Mouse (Mus musculus): ENCODE measurements around the gene Romo1. TPM values are rescaled to one million over a fixed set of nuclear protein-coding genes. Genes with fewer than 3 reads are reported as not detected.
"Not testable (repeated sequence)": the region's sequence is repeated elsewhere in the genome, so short reads cannot be mapped to it uniquely, and the experiment has no call there.

The Romo1 gene
- polyA plus RNA-seq (2016; fragmentation: Nextera tagmentation; extraction: Ambion mirVana): 363 and 435 TPM in 2 replicates

DNA sequence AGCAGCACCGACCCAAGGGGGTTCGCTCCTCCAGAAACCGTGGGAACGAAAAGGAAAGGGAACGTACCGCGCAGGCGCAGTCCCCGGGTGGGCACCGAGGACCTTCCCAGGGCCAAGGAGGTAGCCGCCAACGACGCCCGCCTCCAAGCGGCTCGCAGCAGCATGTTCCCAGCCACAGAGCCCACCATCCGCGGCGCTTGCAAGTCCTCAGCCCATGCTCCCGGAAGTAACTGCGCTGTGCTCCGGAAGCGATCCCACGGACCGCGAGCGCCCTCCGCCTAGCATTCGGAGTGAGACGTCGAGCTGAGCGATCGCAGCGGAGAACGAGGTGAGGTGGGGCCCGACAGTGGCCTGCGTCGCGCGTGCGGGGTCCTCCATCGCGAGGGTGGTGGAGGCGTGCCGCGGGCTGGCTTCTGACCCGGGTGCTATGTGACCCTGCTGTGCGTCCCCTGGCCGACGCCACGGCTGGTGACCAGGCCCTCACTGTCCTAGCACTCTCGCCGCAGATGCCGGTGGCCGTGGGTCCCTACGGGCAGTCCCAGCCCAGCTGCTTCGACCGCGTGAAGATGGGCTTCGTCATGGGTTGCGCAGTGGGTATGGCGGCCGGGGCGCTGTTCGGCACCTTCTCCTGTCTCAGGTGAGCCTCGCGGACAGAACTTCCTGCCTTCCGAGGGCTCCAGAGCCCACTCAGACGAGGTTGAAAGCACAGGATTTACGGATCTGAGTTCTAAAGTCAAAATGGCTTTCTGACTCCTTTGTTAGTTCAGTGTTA is at the start of gene Romo1, which contains the start of gene Nfs1:
Romo1 (plus strand) TSS at position 87 of the 772 bp plus-strand sequence.
Nfs1 (minus strand) TSS at position 234 of the 772 bp plus-strand sequence.
- Histone ChIP-seq H3K4me3 (peak within 1 kb of the TSS; percentile 83), H3K4me2 (replicated peaks) (peak within 1 kb of the TSS; percentile 64), H3K27ac (peak within 1 kb of the TSS; percentile 96), H3K27me3 (no peaks in the 10 kb centered on the region), H3K9ac (peak within 1 kb of the TSS; percentile 87), H3K9me3 (replicated peaks) (no peaks in the 10 kb centered on the region), H3K4me1 (peaks cover 12% of the 10 kb centered on the region), H3K36me3 (peaks cover 32% of the 10 kb centered on the region)
- under 1% methylated on average over 69 of the region's 70 CpGs for WGBS
- ATAC-seq (ENCODE audit: low FRiP score): peak; percentile 98

DNA sequence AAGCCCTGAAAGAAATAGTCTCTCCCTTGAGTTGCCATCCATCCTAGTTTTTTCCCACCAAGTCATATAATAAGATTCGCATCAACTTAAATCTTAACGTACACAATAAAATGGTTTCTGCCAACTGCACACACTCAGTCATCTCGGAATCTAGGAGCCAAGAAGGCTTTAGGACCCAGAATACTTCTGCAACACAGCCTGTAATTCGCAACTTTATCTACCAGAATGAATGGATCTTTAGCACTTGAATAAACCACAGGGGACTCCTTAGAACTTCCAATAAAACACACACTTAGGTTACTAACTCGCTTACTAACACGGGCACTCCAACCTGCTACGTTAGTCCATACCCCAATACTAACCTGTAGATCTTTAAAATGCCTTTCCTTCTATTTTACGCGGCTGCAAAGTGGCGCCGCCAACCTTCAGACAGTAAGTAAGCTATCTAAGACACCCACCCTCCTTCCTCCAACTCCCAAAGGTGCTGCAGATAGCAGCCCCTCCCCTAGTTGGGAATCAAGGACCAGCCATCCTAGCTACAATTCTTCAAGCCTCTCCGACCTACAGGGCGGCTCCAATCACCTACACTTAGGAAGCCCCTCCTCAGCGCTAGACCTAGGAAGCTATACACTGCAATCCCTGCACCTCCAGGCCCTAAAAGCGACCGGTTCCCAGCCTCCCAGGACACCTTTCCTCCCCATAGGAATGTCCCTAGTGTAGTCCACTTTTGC is 33.0 kb upstream of the Romo1 start:
- Histone ChIP-seq H3K36me3 (0 out of 2 replicates have a peak, but pooled peaks cover 4% of the 10 kb centered on the region), H3K9ac (peak overlapping the region; percentile 97), H3K9me3 (replicated peaks) (no peaks in the 10 kb centered on the region), H3K4me3 (peak overlapping the region; percentile 95), H3K4me2 (replicated peaks) (peak overlapping the region; percentile 75), H3K4me1 (peaks cover 11% of the 10 kb centered on the region), H3K27ac (peak overlapping the region; percentile 93), H3K27me3 (no peaks in the 10 kb centered on the region)
- ATAC-seq (ENCODE audit: low FRiP score): peak; percentile 67
- 1% methylated on average over 16 of the region's 16 CpGs for WGBS

DNA sequence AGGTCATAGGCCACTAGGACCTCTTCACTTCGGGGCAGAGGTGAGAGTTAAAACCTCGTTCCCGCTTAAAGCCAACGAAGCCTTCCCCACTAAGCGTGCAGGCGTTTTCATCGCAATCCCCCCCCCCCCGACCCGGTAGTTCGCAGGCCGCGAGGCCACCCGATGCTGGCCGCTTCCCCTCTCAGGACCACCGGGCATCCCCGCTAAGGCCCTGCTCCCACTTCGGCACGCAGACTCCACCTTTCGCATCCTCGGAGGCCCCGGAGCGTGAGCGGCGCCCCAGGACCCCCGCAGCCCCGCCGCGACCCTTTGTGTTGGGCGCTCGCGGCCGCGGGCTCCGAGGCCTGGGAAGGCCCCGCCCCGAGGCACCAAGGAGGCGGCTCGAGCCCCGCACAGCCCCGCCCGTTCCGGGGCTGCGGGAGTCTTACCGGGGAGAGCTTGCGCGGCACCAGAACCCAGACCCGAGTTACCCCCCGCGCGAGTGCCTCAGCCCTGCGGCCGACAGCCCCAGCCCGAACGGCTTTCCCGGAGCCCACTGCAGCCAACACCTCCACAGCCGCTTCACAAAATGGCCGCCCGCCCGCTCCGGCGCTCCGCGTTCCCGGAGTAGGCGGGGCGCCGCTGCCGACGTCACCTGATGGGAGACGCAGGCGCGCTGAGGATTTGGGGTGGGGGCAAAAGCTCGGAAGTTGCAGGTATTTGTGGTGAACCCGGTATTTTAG is 32.3 kb upstream of the Romo1 start, which contains the start of the genes Cpne1 and Rbm12:
Cpne1 (minus strand) TSS at position 608 of the 722 bp plus-strand sequence.
Rbm12 (minus strand) TSS at position 621 of the 722 bp plus-strand sequence.
- peak within 1 kb of the TSS; percentile 75 for H3K4me2 ChIP-seq (replicated peaks)
- peak; percentile 94 for ATAC-seq (ENCODE audit: low FRiP score)
- no peaks in the 10 kb centered on the region for H3K36me3 ChIP-seq
- H3K27me3 ChIP-seq: no peaks in the 10 kb centered on the region
- H3K4me3 ChIP-seq: peak within 1 kb of the TSS; percentile 95
- peak within 1 kb of the TSS; percentile 97 for H3K9ac ChIP-seq
- peaks cover 11% of the 10 kb centered on the region for H3K4me1 ChIP-seq
- no peaks in the 10 kb centered on the region for H3K9me3 ChIP-seq (replicated peaks)
- H3K27ac ChIP-seq: peak within 1 kb of the TSS; percentile 93
- WGBS: under 1% methylated on average over 74 of the region's 74 CpGs

DNA sequence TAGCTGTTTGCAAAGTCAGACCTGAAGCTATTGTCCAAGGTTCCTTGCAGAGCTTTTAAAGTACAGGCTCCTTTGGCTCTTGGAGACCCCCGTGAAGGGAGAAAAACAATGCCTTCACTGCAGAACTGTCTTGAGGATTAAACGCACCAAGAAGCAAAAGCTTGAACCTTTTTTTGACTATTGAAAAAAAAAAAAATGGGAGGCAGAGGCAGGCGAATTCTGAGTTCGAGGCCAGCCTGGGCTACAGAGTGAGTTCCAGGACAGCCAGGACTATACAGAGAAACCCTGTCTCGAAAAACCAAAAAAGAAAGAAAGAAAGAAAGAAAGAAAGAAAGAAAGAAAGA is 31.8 kb upstream of the Romo1 start:
- 19% methylated on average over 5 of the region's 5 CpGs for WGBS
- not testable (repeated sequence) for ATAC-seq (ENCODE audit: low FRiP score)

DNA sequence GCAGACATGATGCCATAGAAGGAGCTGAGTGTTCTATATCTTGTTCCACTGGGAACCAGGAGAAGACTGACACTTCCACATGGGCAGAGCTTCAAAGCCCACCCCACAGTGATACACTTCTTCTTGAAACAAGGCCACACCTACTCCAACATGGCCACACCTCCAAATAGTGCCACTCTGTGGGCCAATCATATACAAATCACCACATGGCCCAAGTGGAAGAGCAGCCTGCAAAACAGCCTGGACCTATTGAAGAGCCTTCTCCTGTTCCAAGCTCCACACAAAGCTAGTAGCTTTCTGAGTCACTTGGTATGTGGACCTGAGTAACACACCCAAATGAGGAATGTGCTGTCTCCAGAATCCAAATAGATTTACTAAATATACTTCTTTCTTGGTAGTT is 24.3 kb upstream of the Romo1 start:
- Histone ChIP-seq H3K36me3 (peaks cover 8% of the 10 kb centered on the region; the same call in 1 of the 2 replicates), H3K9me3 (replicated peaks) (no peaks in the 10 kb centered on the region), H3K27ac (no peak overlapping the region), H3K27me3 (no peaks in the 10 kb centered on the region), H3K4me2 (replicated peaks) (no peak overlapping the region), H3K9ac (no peak overlapping the region), H3K4me3 (no peak overlapping the region), H3K4me1 (no peaks in the 10 kb centered on the region)
- no peak for ATAC-seq (ENCODE audit: low FRiP score)

More for the DNA sequence above, 31.8 kb upstream of the Romo1 start:
- peak overlapping the region; percentile 93 for H3K27ac ChIP-seq
- not testable (repeated sequence) for H3K27me3 ChIP-seq; H3K9me3 ChIP-seq (replicated peaks); H3K4me1 ChIP-seq; H3K36me3 ChIP-seq
- peak overlapping the region; percentile 95 for H3K4me3 ChIP-seq
- H3K4me2 ChIP-seq (replicated peaks): peak overlapping the region; percentile 75
- peak overlapping the region; percentile 97 for H3K9ac ChIP-seq

DNA sequence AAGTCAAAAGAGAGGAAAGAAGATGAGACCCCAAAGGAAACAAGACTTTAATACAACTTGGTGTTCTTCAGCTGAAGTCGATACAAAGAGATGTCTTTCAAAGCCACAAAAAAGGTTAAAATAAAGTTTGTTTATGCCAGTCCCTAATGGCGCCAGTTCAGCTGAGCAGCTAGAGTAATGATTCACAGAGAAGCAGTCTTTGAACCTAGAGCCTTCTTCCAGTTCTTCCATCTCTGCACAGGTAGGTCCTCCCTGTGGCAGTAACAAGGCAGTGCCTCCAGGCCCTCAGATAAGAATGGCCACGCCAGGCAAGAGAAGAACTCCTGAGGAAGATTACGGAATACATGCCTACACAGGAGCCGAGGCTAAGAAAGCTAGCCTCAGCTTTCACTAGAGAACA is 20.1 kb upstream of the Romo1 start:
- Histone ChIP-seq H3K9ac (no peak overlapping the region), H3K4me1 (no peaks in the 10 kb centered on the region), H3K27ac (no peak overlapping the region), H3K9me3 (replicated peaks) (no peaks in the 10 kb centered on the region), H3K27me3 (no peaks in the 10 kb centered on the region), H3K4me3 (no peak overlapping the region), H3K36me3 (peaks cover 16% of the 10 kb centered on the region), H3K4me2 (replicated peaks) (no peak overlapping the region)
- 94% methylated on average over 5 of the region's 5 CpGs for WGBS
- no peak for ATAC-seq (ENCODE audit: low FRiP score)

DNA sequence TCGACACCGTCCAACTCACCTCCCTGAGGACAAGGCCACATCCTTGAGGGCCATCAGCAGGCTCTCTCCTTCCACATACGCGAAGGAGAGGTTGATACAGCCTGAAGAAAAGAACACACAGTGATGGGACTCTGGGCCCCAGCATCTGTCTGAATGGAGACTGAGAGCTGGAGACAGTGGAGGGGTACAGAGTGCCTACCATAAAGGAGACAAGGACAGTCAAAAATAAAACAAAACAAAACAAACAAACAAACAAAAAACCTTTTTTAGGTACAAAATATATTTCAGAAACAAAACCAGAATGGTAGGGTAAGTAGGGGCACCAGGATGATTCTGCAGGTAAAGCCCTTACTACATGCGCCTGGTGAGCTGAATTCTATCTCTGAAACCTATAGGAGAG is 16.8 kb upstream of the Romo1 start, which contains the start of gene Gm28036:
Gm28036 (minus strand) TSS at position 101 of the 400 bp plus-strand sequence.
- 94% methylated on average over 5 of the region's 5 CpGs for WGBS
- Histone ChIP-seq H3K9ac (no peak within 1 kb of the TSS), H3K4me3 (no peak within 1 kb of the TSS), H3K4me2 (replicated peaks) (no peak within 1 kb of the TSS), H3K36me3 (peaks cover 24% of the 10 kb centered on the region), H3K4me1 (no peaks in the 10 kb centered on the region), H3K27ac (no peak within 1 kb of the TSS), H3K9me3 (replicated peaks) (no peaks in the 10 kb centered on the region), H3K27me3 (no peaks in the 10 kb centered on the region)
- ATAC-seq (ENCODE audit: low FRiP score): no peak

DNA sequence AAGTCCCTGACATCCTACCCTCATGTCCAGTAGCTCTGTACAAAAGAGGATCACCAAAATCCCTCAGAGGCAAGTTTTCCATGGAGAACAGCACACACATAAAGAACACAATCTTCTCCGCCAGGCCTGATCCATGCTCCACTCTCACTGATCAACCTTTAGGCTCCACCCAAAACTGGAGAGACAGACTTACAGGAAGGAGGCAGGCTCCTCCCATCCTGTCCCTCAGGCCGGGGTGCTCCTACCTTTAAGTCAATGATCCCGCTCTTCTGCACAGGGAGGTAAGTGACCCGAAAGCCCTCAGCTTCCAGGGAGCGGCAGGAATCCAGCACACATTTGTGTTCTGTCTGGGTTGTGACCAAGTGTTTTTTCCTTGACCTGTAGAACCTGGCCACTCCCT is 9.7 kb upstream of the Romo1 start:
- Histone ChIP-seq H3K36me3 (peaks cover 19% of the 10 kb centered on the region; the same call in 1 of the 2 replicates), H3K4me2 (replicated peaks) (no peak overlapping the region), H3K4me1 (no peaks in the 10 kb centered on the region), H3K27ac (no peak overlapping the region), H3K9ac (no peak overlapping the region), H3K9me3 (replicated peaks) (no peaks in the 10 kb centered on the region), H3K4me3 (no peak overlapping the region), H3K27me3 (no peaks in the 10 kb centered on the region)
- no peak for ATAC-seq (ENCODE audit: low FRiP score)
- WGBS: 90% methylated on average over 5 of the region's 5 CpGs

DNA sequence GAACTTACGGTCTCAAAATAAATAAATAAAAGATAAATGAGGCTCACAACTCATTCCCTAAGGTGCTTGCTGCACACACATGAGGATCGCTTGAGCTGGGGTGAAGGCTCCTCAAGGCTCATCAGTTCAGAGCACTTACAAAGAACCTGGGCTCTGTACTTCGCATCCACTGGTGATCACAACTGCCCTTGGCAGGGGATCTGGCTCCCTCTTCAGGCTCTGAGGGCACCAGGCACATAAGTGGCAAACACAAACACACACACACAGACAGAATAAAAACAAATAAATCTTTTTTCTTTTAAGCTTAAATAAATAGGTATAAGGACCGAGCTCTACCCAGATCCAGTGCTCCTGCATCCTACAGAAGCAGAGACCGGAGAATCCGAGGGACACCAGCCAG is 8.1 kb upstream of the Romo1 start:
- no peak for ATAC-seq (ENCODE audit: low FRiP score)
- Histone ChIP-seq H3K36me3 (peaks cover 25% of the 10 kb centered on the region; the same call in 1 of the 2 replicates), H3K4me2 (replicated peaks) (no peak overlapping the region), H3K9ac (no peak overlapping the region), H3K27me3 (no peaks in the 10 kb centered on the region), H3K9me3 (replicated peaks) (no peaks in the 10 kb centered on the region), H3K4me1 (no peaks in the 10 kb centered on the region), H3K27ac (no peak overlapping the region), H3K4me3 (no peak overlapping the region)
- 84% methylated on average over 6 of the region's 6 CpGs for WGBS

DNA sequence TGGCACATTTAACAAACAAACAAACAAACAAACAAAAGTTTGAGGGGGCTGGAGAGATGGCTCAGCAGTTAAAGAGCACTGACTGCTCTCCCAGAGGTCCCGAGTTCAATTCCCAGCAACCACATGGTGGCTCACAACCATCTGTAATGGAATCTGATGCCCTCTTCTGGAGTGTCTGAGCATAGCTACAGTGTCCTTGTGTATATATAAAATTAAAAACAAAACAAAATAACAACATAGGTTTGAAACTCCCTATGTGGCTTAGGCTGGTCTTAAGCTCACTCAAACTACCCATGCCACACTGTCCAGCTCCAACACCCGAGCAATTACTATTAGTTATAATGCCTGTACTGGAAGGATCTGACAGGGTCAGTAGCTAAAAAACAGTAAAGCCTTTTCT is 1.0 kb upstream of the Romo1 start:
- peaks cover 20% of the 10 kb centered on the region for H3K36me3 ChIP-seq
- no peak overlapping the region for H3K9ac ChIP-seq
- ATAC-seq (ENCODE audit: low FRiP score): no peak
- peak overlapping the region; percentile 64 for H3K4me2 ChIP-seq (replicated peaks)
- no peaks in the 10 kb centered on the region for H3K27me3 ChIP-seq
- no peak overlapping the region for H3K27ac ChIP-seq
- H3K9me3 ChIP-seq (replicated peaks): no peaks in the 10 kb centered on the region
- no peak overlapping the region for H3K4me3 ChIP-seq
- H3K4me1 ChIP-seq: peaks cover 12% of the 10 kb centered on the region
- 79% methylated on average over 2 of the region's 2 CpGs for WGBS

DNA sequence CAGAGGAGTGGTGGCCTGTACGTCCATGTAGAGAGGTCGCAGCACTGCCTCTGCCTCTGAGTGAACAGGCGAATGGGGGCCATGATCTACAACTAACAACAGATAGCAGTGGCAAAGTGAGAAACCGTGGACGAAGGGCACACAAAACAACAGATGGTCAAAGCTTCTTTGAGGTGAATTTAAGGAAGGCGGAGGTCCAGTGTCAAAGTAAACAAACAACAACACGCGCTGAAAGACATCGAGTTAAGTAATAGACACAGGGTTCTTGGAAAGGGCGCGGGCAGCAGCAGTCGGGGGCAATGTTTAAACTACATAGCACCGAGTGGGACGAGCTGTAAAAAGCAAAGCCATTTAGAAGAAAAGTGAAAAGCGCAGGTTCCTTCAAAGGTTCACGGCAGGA is 472 bp upstream of the Romo1 start:
- Histone ChIP-seq H3K27ac (peak overlapping the region; percentile 96), H3K36me3 (peaks cover 24% of the 10 kb centered on the region), H3K4me1 (peaks cover 12% of the 10 kb centered on the region), H3K9ac (peak overlapping the region; percentile 87), H3K4me2 (replicated peaks) (peak overlapping the region; percentile 64), H3K9me3 (replicated peaks) (no peaks in the 10 kb centered on the region), H3K27me3 (no peaks in the 10 kb centered on the region), H3K4me3 (peak overlapping the region; percentile 83)
- 3% methylated on average over 16 of the region's 16 CpGs for WGBS
- ATAC-seq (ENCODE audit: low FRiP score): no peak; the same call in 1 of the 2 replicates
